Mouse (Mus musculus) bone marrow, adult 2 months (tissue): ENCODE data around the gene P4ha3.

Experiments used
- CTCF ChIP-seq: fragments of 200-500 bp; IDR thresholded peaks from 2 replicates; pipeline ENCODE4 v1.5.1; 2011; ENCODE audit warnings: low read length, control low read depth; ENCODE audit not compliant: control insufficient read depth, insufficient read depth
- POLR2A ChIP-seq: fragments of 200-500 bp; IDR thresholded peaks from 2 replicates; pipeline ENCODE4 v1.6.1; 2011; ENCODE audit warnings: low read depth, mild to moderate bottlenecking, control low read depth, low read length, borderline replicate concordance; ENCODE audit not compliant: control insufficient read depth

DNA sequence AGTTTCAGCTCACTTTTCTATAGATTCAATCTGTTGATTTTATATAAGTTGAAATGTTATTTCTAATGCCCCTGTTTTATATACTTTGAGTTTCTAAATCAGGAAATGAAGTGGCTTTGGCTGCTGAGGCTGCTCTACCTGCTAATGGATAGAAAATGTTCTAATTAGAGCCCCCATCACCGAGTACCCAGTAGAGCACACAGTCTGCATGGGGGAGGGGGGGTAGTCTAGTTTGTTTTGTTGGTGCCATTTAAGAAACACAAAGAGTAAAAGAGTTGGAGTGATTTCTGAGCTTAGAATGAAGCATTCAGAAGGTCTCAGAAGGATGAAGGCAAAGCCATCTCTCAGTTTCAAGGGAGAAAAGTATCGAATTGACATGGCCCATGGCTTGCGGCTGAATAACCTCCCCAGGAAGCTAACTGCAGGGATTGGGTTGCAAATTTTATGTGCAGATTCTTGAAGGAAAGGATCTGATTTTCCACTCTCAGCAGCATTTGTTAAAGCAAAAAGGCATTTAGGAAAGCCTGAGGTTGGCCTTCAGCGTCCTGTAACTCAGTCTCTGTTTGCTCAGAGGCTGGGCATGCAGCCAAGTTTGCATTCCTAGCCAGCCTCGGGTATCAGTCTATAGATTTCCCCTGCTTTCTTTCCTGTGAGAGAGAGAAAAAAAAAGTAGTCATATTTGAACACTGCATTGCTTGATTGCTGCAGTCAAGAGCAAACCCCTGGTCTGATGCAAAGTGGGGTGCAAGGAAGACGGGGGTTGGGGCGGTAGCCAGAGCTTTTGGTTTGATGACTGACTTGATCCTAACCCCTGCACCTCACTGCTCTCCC is 2.6 kb downstream of the P4ha3 start:
- no peak for TF ChIP-seq CTCF
- no peak for TF ChIP-seq POLR2A
